In genomic region chr11:84068191-84069033, GRCm38 (mm10) we compare ENCODE assay signal across 8 mouse cellular contexts. TPM values are rescaled to one million over a fixed set of nuclear protein-coding genes. Genes with fewer than 3 reads are reported as not detected.
A peak's percentile ranks its signal among the peaks of the same experiment; 100 is the strongest.
DNase-seq lines count a peak whose midpoint lies in the region; ATAC-seq and TF ChIP-seq lines count a peak whose summit lies in the region.

No protein-coding gene starts in this region.

- H3K4me1 ChIP-seq in E14TG2a.4 (replicated peaks; ENCODE audit: low read depth, low read length), result peaks cover 55% of the 10 kb centered on the region
- H3K4me1 ChIP-seq in embryonic facial prominence, embryonic 11.5 days (ENCODE audit: control insufficient read depth, insufficient read depth, low read length), result 0 out of 2 replicates have a peak, but pooled peaks cover under 1% of the 10 kb centered on the region
- peaks cover 31% of the 10 kb centered on the region for H3K4me1 ChIP-seq in heart, embryonic 15.5 days (replicated peaks)

- TF ChIP-seq CTCF in E14TG2a.4 (conservative IDR thresholded peaks at IDR 0.05; ENCODE audit: low read length), result no peak

- no peak overlapping the region for H3K27ac ChIP-seq in embryonic facial prominence, embryonic 11.5 days (replicated peaks; ENCODE audit: low read depth, low read length)
- H3K27ac ChIP-seq in heart, embryonic 15.5 days, result peak overlapping the region; percentile 50; the same call in 1 of the 2 replicates

- peak overlapping the region; percentile 73 for H3K9ac ChIP-seq in embryonic facial prominence, embryonic 11.5 days (replicated peaks; ENCODE audit: low read length)
- H3K9ac ChIP-seq in heart, embryonic 15.5 days, result peak overlapping the region; percentile 70

- H3K36me3 ChIP-seq in E14TG2a.4 (ENCODE audit: insufficient read depth, low read length), result no peaks in the 10 kb centered on the region
- no peaks in the 10 kb centered on the region for H3K36me3 ChIP-seq in embryonic facial prominence, embryonic 11.5 days (replicated peaks; ENCODE audit: control insufficient read depth, insufficient read depth, low read depth, low read length)
- H3K36me3 ChIP-seq in heart, embryonic 15.5 days, result no peaks in the 10 kb centered on the region

- H3K4me3 ChIP-seq in E14TG2a.4 (replicated peaks; ENCODE audit: low read length), result peak overlapping the region; percentile 85
- H3K4me3 ChIP-seq in embryonic facial prominence, embryonic 11.5 days (ENCODE audit: low read depth, low read length), result peak overlapping the region; percentile 66
- H3K4me3 ChIP-seq in heart, embryonic 15.5 days, result peak overlapping the region; percentile 71

- no peaks in the 10 kb centered on the region for H3K9me3 ChIP-seq in E14TG2a.4 (ENCODE audit: low read length)
- H3K9me3 ChIP-seq in embryonic facial prominence, embryonic 11.5 days (replicated peaks; ENCODE audit: control insufficient read depth, low read length), result no peaks in the 10 kb centered on the region
- no peaks in the 10 kb centered on the region for H3K9me3 ChIP-seq in heart, embryonic 15.5 days (replicated peaks)

- peaks cover 43% of the 10 kb centered on the region for H3K27me3 ChIP-seq in E14TG2a.4 (ENCODE audit: insufficient read depth, low read length)
- peaks cover 6% of the 10 kb centered on the region; the same call in 1 of the 2 replicates for H3K27me3 ChIP-seq in embryonic facial prominence, embryonic 11.5 days (ENCODE audit: control insufficient read depth, insufficient read depth, low read length)
- H3K27me3 ChIP-seq in heart, embryonic 15.5 days, result peaks cover 43% of the 10 kb centered on the region

- H3K4me2 ChIP-seq in embryonic facial prominence, embryonic 11.5 days (ENCODE audit: low read depth, low read length), result peak overlapping the region; percentile 92
- peak overlapping the region; percentile 96 for H3K4me2 ChIP-seq in heart, embryonic 15.5 days

- ATAC-seq in embryonic facial prominence, embryonic 11.5 days (replicated peaks; ENCODE audit: insufficient number of reproducible peaks, low FRiP score, low TSS enrichment, low read depth), result 0 out of 2 replicates have a peak, but pooled peaks have one; percentile 51
- peak; percentile 51 for ATAC-seq in heart, embryonic 15.5 days (replicated peaks; ENCODE audit: insufficient number of reproducible peaks, insufficient read depth, low FRiP score, low read depth)

- DNase-seq in adrenal gland, adult 18-20 months (ENCODE audit: low spot score in 2 of 2), result peak; percentile 63 to 64
- peak; percentile 69 for DNase-seq in embryonic facial prominence, embryonic 11.5 days (ENCODE audit: low spot score)
- DNase-seq in kidney, postnatal 14 days, result peak; percentile 81
- DNase-seq in lung, postnatal 14 days, result peak; percentile 60
- peak; percentile 40 for DNase-seq in right cerebral cortex, postnatal 14 days
- DNase-seq in c-Kit-positive CD71-positive TER-119-positive erythroid progenitor cells, embryonic 14.5 days (ENCODE audit: low spot score), result no peak

- 4% methylated on average over 55 of the region's 63 CpGs for WGBS in embryonic facial prominence, embryonic 11.5 days
- 2% methylated on average over 63 of the region's 63 CpGs for whole genome bisulfite sequencing in heart, embryonic 15.5 days

RNA-seq across cellular contexts. Expression of gene Dusp14, which starts 0.6 kb away (rescaled TPM):
- 10 to 100 TPM in 1 of 2 experiments, 1 to 10 TPM in 1; 6.7 to 19.3 TPM for total RNA-seq in adrenal gland, adult 18-20 months (2021)
- 12.2 and 13.8 TPM in 2 replicates for polyA plus RNA-seq in embryonic facial prominence, embryonic 11.5 days (2014; fragmentation: Nextera tagmentation; extraction: Ambion mirVana)
- 4.3 and 8.9 TPM in 2 replicates for polyA plus RNA-seq in heart, embryonic 15.5 days (2015; fragmentation: Nextera tagmentation; extraction: Ambion mirVana)
